Mouse (Mus musculus) megakaryocyte, embryonic 14.5 days (primary cell): ENCODE data around the gene Sarnp. TPM values are rescaled to one million over a fixed set of nuclear protein-coding genes. Genes with fewer than 3 reads are reported as not detected.
A peak's percentile ranks its signal among the peaks of the same experiment; 100 is the strongest.

Experiments
- H3K27me3 ChIP-seq: replicated peaks from 2 replicates; pipeline ENCODE3; 2012; ENCODE audit warnings: inconsistent platforms
- H3K36me3 ChIP-seq: replicated peaks from 2 replicates; pipeline ENCODE3; 2012; ENCODE audit warnings: low read length, inconsistent platforms, mixed read lengths
- H3K4me1 ChIP-seq: 2 replicates; pipeline ENCODE4 v1.6.1; 2012; ENCODE audit warnings: inconsistent platforms
- H3K4me3 ChIP-seq: replicated peaks from 2 replicates; pipeline ENCODE3; 2012; ENCODE audit warnings: moderate library complexity, mild to moderate bottlenecking, inconsistent platforms
- H3K9me3 ChIP-seq: 2 replicates; pipeline ENCODE4 v1.6.1; 2012; ENCODE audit warnings: inconsistent platforms
- FLI1 ChIP-seq: IDR thresholded peaks from 2 replicates; pipeline ENCODE4 v1.6.1; 2012; ENCODE audit warnings: low read length, inconsistent platforms, mixed read lengths
- GATA1 ChIP-seq: IDR thresholded peaks from 3 replicates; pipeline ENCODE4 v1.6.1; 2012; ENCODE audit warnings: mixed read lengths, low read length, inconsistent platforms, borderline replicate concordance
- polyA plus RNA-seq: library from polyadenylated mRNA; stranded (reverse); fragments of >175 nt; gene quantifications from 2 replicates; pipeline ENCODE4 v1.2.3, GENCODE M21; 2012; ENCODE audit warnings: low replicate concordance; ENCODE audit not compliant: insufficient read depth

Gene Sarnp
- polyA plus RNA-seq, 1 experiment = 13.5 TPM

DNA sequence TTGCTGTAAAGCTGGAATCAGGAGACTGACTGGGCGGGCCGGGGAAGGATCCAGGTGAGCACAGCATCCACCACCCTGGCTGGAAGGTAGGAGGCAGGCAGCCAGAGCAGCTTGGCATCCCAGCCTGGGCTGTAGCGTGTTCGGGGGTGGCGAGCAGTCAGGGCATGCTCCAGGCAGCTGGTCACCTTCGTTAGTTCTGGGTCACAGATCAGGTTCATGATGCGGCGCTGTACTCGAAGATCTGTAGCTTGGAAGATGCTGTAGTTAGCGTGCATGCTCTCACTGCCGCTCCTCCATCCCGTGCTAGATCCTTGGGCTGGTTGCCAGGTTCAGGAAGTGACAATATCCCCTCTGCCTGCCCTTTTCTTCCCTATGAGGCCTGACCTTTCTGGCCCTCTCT is 96.6 kb downstream of the Sarnp start:
- H3K9me3 ChIP-seq = no peaks in the 10 kb centered on the region
- peaks cover 70% of the 10 kb centered on the region for H3K4me1 ChIP-seq
- H3K4me3 ChIP-seq = no peak overlapping the region
- peaks cover 17% of the 10 kb centered on the region for H3K27me3 ChIP-seq
- peaks cover 73% of the 10 kb centered on the region for H3K36me3 ChIP-seq
- TF ChIP-seq GATA1 (no peak), FLI1 (no peak)

DNA sequence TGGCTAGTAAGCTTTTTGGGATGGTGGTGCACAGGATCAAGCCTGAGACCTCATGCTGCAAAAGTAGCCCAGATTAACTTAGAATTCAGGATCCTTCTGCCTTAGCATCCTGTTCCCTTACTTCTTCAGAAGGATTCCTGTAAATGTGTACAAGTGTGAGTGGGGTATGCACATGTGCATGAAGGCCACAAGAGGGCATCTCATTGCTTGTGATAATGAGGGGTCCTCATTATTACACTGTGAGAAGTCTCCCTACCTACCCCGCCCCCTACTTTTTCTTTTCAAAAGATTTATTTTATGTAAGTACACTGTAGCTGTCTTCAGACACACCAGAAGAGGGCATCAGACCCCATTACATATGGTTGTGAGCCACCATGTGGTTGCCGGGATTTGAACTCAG is 98.4 kb downstream of the Sarnp start:
- Histone ChIP-seq H3K9me3 (no peaks in the 10 kb centered on the region), H3K36me3 (peaks cover 91% of the 10 kb centered on the region), H3K4me3 (no peak overlapping the region), H3K4me1 (peaks cover 70% of the 10 kb centered on the region), H3K27me3 (peaks cover 4% of the 10 kb centered on the region)
- TF ChIP-seq GATA1 (no peak), FLI1 (no peak)

DNA sequence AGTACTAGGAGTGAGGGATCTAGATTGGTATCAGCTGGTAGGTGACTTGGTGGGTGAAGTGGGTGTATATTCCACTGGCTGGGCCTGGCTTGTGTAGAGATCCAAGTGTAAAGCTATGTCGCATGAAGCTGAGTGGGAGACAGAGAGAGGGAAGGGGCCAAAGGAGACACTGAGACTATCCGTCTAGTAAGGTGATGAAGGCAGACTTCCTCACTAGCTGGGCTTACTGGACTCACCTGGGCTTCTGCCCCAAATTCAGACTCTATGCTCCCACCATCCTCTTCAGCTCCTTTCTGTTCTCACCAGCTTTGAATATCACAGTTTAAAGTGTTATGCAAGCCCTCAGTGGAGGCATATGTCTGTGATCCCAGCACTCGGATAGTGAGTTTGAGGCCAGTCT is 99.5 kb downstream of the Sarnp start:
- TF ChIP-seq FLI1 (no peak), GATA1 (no peak)
- Histone ChIP-seq H3K9me3 (no peaks in the 10 kb centered on the region), H3K4me3 (no peak overlapping the region), H3K4me1 (peaks cover 70% of the 10 kb centered on the region), H3K36me3 (peaks cover 93% of the 10 kb centered on the region), H3K27me3 (no peaks in the 10 kb centered on the region)

DNA sequence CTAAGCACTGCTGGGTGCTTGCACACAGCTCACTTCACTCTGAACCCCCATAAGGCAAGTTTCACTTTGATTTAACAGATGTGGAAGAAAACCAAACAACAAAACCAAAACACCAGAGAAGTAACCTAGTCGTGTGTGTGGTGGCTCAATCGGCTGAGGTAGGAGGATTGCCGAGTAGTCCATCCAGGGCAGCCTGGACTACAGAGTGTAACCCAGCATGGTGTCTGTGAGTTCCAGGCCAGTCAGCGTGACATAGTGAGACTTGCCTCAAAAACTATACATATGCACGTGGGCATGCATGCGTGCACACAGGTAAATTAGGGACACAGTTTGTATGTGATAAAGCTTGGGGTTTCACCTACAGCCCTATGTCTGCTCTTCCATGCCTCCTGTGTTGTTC is 100.3 kb downstream of the Sarnp start:
- no peaks in the 10 kb centered on the region for H3K9me3 ChIP-seq
- H3K27me3 ChIP-seq = no peaks in the 10 kb centered on the region
- H3K4me1 ChIP-seq = peaks cover 72% of the 10 kb centered on the region
- TF ChIP-seq GATA1 = no peak
- TF ChIP-seq FLI1 = no peak
- H3K36me3 ChIP-seq = peaks cover 91% of the 10 kb centered on the region
- H3K4me3 ChIP-seq = no peak overlapping the region

DNA sequence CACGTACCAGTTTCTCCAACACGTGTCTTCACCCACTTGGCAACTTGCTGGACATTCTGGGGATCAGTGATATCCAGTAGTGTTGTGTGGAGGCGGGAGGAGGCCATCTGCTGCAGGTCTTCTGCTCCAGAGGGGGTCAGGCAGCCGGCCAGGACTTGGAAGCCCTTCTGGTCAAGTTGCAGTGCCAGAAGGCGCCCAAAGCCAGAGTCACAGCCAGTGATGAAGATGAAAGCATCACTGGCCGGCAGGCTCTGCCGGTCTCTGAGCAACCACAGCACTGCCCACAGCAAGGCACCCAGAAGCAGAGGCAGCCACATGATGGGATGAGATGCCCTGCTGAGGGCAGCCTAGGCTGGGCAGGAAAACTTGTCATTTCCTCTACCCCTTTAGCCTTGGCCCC is 101.1 kb downstream of the Sarnp start:
- Histone ChIP-seq H3K36me3 (peaks cover 83% of the 10 kb centered on the region), H3K27me3 (no peaks in the 10 kb centered on the region), H3K4me3 (peak overlapping the region; percentile 8), H3K4me1 (peaks cover 68% of the 10 kb centered on the region), H3K9me3 (no peaks in the 10 kb centered on the region)
- TF ChIP-seq GATA1 = no peak
- TF ChIP-seq FLI1 = no peak

DNA sequence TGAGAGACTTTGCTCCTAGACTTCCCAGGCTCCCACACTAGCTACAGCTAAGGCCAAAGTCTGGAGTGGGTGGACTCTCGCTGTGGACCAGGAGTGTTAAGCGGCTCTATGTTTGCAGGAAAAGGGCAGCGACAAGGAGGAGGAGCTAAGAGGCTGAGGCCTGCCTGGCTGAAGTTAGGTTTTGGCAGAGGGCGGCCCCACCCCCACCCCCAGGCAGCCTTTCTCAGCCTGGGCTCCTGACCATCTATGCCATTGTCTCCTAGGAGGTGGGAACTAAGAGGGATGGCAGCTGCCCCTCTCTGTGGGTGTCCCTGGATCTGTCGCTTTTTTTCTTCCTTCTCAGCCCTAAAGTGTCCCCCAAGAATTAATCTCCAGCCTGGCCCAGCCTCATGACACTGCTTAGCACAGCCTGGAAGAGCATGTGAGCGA is 102.1 kb downstream of the Sarnp start:
- Histone ChIP-seq H3K4me3 (peak overlapping the region; percentile 19), H3K4me1 (peaks cover 69% of the 10 kb centered on the region), H3K27me3 (no peaks in the 10 kb centered on the region), H3K9me3 (no peaks in the 10 kb centered on the region), H3K36me3 (peaks cover 73% of the 10 kb centered on the region)
- TF ChIP-seq FLI1 (no peak), GATA1 (no peak)

DNA sequence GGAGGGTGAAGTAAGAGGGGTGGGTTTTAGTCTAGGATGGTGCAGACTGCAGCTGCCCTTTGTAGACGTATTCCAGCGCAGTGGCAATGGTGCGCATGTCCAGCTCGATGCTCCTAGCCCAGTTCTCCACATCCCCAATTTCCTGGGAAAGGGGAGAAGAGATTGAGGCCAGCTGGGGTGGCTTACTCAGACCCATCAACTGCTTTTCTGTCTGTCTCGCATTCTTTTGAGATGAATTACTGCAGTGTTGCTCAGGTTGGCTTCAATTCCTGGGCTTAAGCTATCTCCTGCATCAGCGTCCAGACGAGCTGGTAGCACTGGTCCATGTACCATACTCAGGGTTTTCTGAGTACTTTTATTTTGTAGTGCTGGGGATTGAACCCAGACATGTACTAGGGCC is 102.8 kb downstream of the Sarnp start:
- peaks cover 76% of the 10 kb centered on the region for H3K4me1 ChIP-seq
- no peak overlapping the region for H3K4me3 ChIP-seq
- H3K27me3 ChIP-seq = no peaks in the 10 kb centered on the region
- TF ChIP-seq FLI1 = no peak
- no peak for TF ChIP-seq GATA1
- H3K36me3 ChIP-seq = peaks cover 66% of the 10 kb centered on the region
- H3K9me3 ChIP-seq = no peaks in the 10 kb centered on the region

DNA sequence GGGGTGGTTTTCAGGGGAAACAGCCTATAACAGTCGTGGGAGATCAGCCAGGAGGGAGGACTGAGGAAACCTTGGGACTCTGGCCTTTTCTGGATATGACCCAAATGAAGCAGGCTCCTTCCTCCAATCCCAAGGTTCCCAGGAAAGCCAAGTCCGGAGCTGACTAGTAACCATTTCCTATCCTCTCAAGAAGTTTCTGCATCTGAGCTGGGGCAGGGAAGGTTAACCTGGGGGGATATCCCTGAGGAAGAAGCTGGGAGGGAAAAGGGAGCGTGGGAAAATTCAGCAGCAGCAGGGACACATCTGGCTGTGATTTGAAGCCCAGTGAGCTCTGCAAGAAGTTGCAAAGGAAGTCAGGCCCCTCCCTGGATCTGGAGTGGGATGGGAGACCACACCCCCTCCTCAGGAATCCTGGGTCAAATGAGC is 103.6 kb downstream of the Sarnp start:
- peaks cover 59% of the 10 kb centered on the region for H3K36me3 ChIP-seq
- TF ChIP-seq FLI1 (no peak), GATA1 (no peak)
- H3K4me1 ChIP-seq = peaks cover 76% of the 10 kb centered on the region
- H3K9me3 ChIP-seq = no peaks in the 10 kb centered on the region
- no peaks in the 10 kb centered on the region for H3K27me3 ChIP-seq
- H3K4me3 ChIP-seq = no peak overlapping the region

DNA sequence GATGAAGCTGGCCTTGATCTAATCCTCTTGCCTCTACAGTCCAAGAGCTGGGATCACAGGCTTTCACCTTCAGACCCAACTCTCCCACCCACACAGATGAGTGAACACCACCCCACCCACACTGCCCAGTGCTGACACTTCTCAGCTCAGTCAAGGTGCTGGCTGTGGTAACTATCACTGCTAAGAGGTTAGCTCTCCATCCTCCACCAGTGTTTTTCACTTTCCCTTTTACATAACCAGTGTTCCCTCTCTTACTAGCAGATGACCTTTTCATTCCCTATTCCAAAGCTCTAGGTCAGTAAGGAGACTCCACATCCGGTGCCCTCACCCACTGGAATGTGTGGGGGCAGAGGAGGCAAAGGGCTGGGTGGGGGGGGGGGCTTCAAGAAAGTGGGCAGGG is 104.1 kb downstream of the Sarnp start:
- H3K27me3 ChIP-seq = no peaks in the 10 kb centered on the region
- peak overlapping the region; percentile 23 for H3K4me3 ChIP-seq
- no peaks in the 10 kb centered on the region for H3K9me3 ChIP-seq
- no peak for TF ChIP-seq FLI1
- TF ChIP-seq GATA1 = no peak
- peaks cover 76% of the 10 kb centered on the region for H3K4me1 ChIP-seq
- H3K36me3 ChIP-seq = peaks cover 56% of the 10 kb centered on the region

DNA sequence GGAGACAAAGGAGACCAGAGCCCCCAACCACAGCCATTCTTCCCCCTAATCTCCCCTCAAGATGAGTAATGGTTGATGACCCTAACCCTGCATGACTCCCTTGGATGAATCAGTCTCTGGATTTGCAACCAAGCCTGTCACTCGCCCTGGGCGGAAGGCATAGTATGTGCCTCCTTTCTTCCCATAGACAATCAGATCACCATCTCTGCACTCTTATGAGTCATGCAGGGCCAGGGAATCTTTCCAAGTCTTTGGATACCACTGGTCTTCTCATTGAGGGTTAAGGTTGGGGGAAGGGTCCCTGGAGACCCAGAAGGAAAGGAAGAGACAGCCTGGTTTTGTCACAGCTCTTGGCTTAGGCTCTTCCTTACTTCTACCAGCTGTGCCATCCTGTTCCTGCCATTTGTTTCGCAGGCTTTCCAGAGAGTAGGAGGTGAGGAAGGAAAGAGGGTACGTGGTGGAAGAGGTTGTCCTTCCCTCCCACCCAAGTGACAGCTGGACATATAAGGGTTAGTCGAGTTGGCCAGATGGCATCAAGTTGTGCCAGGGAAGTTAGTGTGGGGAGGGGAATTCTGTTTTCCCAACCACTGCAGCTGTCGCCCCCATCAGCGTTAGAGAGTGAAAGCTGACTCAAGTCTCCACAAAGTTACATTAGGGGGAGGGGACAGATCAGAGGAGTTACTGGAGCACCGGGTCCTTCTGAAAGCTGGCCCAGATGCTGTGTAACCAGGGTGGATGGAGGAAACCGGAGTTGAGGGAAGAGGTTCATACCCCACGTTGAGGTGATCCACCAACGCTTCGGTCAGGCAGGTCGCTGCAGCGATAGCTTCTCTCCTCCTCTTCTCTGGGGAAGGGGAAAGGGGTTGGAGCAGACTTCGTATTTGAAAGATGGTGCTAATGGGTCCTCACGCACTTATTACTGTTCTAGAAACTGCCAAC is 105.0 kb downstream of the Sarnp start:
- H3K4me3 ChIP-seq = peak overlapping the region; percentile 93
- no peaks in the 10 kb centered on the region for H3K9me3 ChIP-seq
- TF ChIP-seq GATA1 = no peak
- no peak for TF ChIP-seq FLI1

More for the DNA sequence above, 105.0 kb downstream of the Sarnp start:
- Histone ChIP-seq H3K27me3 (no peaks in the 10 kb centered on the region), H3K36me3 (peaks cover 47% of the 10 kb centered on the region), H3K4me1 (peaks cover 71% of the 10 kb centered on the region)
